ENCODE assay signal across 8 mouse cellular contexts in the genomic region with DNA sequence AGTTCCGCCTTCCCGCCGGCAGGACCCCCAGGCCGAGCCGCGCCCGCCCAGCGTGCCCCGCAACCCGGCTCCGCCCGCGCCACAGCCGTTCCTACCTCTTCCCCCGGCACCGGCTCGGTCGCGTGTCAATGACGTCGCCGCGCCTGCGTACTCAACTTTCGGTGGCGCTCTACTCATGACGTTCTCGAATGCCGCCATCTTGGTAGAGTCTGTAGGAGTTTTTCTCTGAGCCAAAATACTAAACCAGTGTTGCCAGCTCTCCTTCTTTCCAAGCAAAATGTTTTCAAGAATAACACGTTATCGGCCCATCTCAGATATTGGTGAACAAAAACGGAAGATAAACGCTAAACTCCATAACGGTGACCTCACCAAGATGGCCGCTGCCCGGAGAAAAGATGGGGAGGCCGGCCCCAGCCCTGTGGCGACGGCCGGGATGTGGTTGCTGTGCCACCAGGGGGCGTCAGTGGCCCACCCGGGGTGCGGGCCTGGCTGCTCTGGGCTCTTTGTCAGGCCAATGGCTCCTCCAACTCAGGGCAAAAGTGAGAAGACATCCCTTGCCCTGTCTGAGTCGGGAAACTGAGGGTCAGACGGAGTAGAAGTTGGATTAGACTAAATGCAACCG. TPM values are rescaled to one million over a fixed set of nuclear protein-coding genes. Genes with fewer than 3 reads are reported as not detected.
A peak's percentile ranks its signal among the peaks of the same experiment; 100 is the strongest.
DNase-seq lines count a peak whose midpoint lies in the region; ATAC-seq lines count a peak whose summit lies in the region.

A gene (minus strand): TSS at position 572 of the 622 bp plus-strand sequence.

- peak within 1 kb of the TSS; percentile 87 for H3K9ac ChIP-seq in heart, embryonic 14.5 days (ENCODE audit: low read length)
- peak within 1 kb of the TSS; percentile 84 for H3K9ac ChIP-seq in liver, embryonic 13.5 days
- peak within 1 kb of the TSS; percentile 83 for H3K9ac ChIP-seq in stomach, embryonic 16.5 days (ENCODE audit: low read length)

- peak within 1 kb of the TSS; percentile 81 for H3K4me3 ChIP-seq in brown adipose tissue, adult 24 weeks (ENCODE audit: insufficient read depth, low read depth, low read length)
- peak within 1 kb of the TSS; percentile 80 to 86 for H3K4me3 ChIP-seq in heart, embryonic 14.5 days (ENCODE audit: control insufficient read depth in 1 of 2, insufficient read depth in 1 of 2, low read depth in 1 of 2, low read length in 2 of 2)
- peak within 1 kb of the TSS; percentile 88 for H3K4me3 ChIP-seq in liver, embryonic 13.5 days (replicated peaks)
- peak within 1 kb of the TSS; percentile 80 for H3K4me3 ChIP-seq in stomach, embryonic 16.5 days (replicated peaks; ENCODE audit: low read length)

- H3K27me3 ChIP-seq in heart, embryonic 14.5 days (ENCODE audit: control insufficient read depth, insufficient read depth, low read length), result no peaks in the 10 kb centered on the region
- H3K27me3 ChIP-seq in liver, embryonic 13.5 days, result no peaks in the 10 kb centered on the region
- H3K27me3 ChIP-seq in stomach, embryonic 16.5 days (ENCODE audit: control insufficient read depth, insufficient read depth, low read length), result no peaks in the 10 kb centered on the region

- H3K4me2 ChIP-seq in heart, embryonic 14.5 days (ENCODE audit: low read length), result peak within 1 kb of the TSS; percentile 89
- peak within 1 kb of the TSS; percentile 92 for H3K4me2 ChIP-seq in liver, embryonic 13.5 days
- H3K4me2 ChIP-seq in stomach, embryonic 16.5 days (ENCODE audit: low read depth, low read length), result peak within 1 kb of the TSS; percentile 78

- no peaks in the 10 kb centered on the region for H3K9me3 ChIP-seq in heart, embryonic 14.5 days (ENCODE audit: control insufficient read depth, low read length)
- H3K9me3 ChIP-seq in liver, embryonic 13.5 days (replicated peaks), result no peaks in the 10 kb centered on the region
- no peaks in the 10 kb centered on the region for H3K9me3 ChIP-seq in stomach, embryonic 16.5 days (replicated peaks; ENCODE audit: control insufficient read depth, low read length)

- WGBS in heart, embryonic 14.5 days, result 1% methylated on average over 46 of the region's 46 CpGs
- 1% methylated on average over 46 of the region's 46 CpGs for WGBS in liver, embryonic 13.5 days (ENCODE audit: insufficient replicate concordance)
- under 1% methylated on average over 46 of the region's 46 CpGs for whole genome bisulfite sequencing in stomach, embryonic 16.5 days

- no peaks in the 10 kb centered on the region for H3K4me1 ChIP-seq in brown adipose tissue, adult 24 weeks (ENCODE audit: control insufficient read depth, insufficient read depth, insufficient read length, low read length)
- peaks cover 7 to 13% of the 10 kb centered on the region in 2 experiments for H3K4me1 ChIP-seq in heart, embryonic 14.5 days (ENCODE audit: control insufficient read depth in 2 of 2, insufficient read depth in 2 of 2, low read length in 2 of 2)
- H3K4me1 ChIP-seq in liver, embryonic 13.5 days (replicated peaks), result peaks cover 51% of the 10 kb centered on the region
- H3K4me1 ChIP-seq in stomach, embryonic 16.5 days (ENCODE audit: control insufficient read depth, insufficient read depth, low read length), result peaks cover 15% of the 10 kb centered on the region

- peaks cover 1% of the 10 kb centered on the region for H3K36me3 ChIP-seq in heart, embryonic 14.5 days (ENCODE audit: control insufficient read depth, insufficient read depth, low read length)
- H3K36me3 ChIP-seq in liver, embryonic 13.5 days, result 0 out of 2 replicates have a peak, but pooled peaks cover 5% of the 10 kb centered on the region
- H3K36me3 ChIP-seq in stomach, embryonic 16.5 days (ENCODE audit: control insufficient read depth, insufficient read depth, low read length), result no peaks in the 10 kb centered on the region

- H3K27ac ChIP-seq in brown adipose tissue, adult 24 weeks (replicated peaks; ENCODE audit: low read depth, low read length), result peak within 1 kb of the TSS; percentile 95
- H3K27ac ChIP-seq in heart, embryonic 14.5 days (replicated peaks in 1 of 2; ENCODE audit: control insufficient read depth in 1 of 2, insufficient read depth in 1 of 2, low read depth in 2 of 2, low read length in 2 of 2), result peak within 1 kb of the TSS; percentile 62 to 92
- peak within 1 kb of the TSS; percentile 84 for H3K27ac ChIP-seq in liver, embryonic 13.5 days
- H3K27ac ChIP-seq in stomach, embryonic 16.5 days (ENCODE audit: low read length), result peak within 1 kb of the TSS; percentile 78

- peak; percentile 83 for ATAC-seq in heart, embryonic 14.5 days (ENCODE audit: insufficient number of reproducible peaks, insufficient read depth, low FRiP score, low read depth)
- ATAC-seq in liver, embryonic 13.5 days (ENCODE audit: low read depth), result peak; percentile 85
- peak; percentile 87 for ATAC-seq in stomach, embryonic 16.5 days (ENCODE audit: insufficient read depth, low FRiP score)

- DNase-seq in CD4-positive helper T cell, adult 2 months (ENCODE audit: low read depth, low spot score), result peak; percentile 96
- DNase-seq in fibroblast of lung, adult 2 months (ENCODE audit: low read depth), result peak; percentile 82
- DNase-seq in kidney, postnatal 14 days, result peak; percentile 96
- DNase-seq in liver, embryonic 13.5 days, result peak; percentile 93
- DNase-seq in neural tube, embryonic 10.5 days (ENCODE audit: extremely low spot score, low spot score), result peak; percentile 96

RNA-seq across cellular contexts. Expression of the gene that starts here (rescaled TPM):
- polyA plus RNA-seq in brown adipose tissue, adult 24 weeks (2012; ENCODE audit: insufficient read depth, insufficient read length, missing spikeins), result 54.5 and 60.6 TPM in 2 replicates
- 78.5 and 78.7 TPM in 2 replicates for polyA plus RNA-seq in heart, embryonic 14.5 days (2014; fragmentation: Nextera tagmentation; extraction: Ambion mirVana)
- polyA plus RNA-seq in liver, embryonic 13.5 days (2015; fragmentation: Nextera tagmentation; extraction: Ambion mirVana), result 70.9 and 76.5 TPM in 2 replicates
- 85.6 and 89.6 TPM in 2 replicates for polyA plus RNA-seq in stomach, embryonic 16.5 days (2015; fragmentation: Nextera tagmentation; extraction: Ambion mirVana)

Comparison
In these comparisons a context has a peak if more than half of its experiments do, and no peak if none do; other contexts are left out.
1. Peak in every context shown above with its lines: DNase-seq, ATAC-seq, H3K4me3 ChIP-seq and H3K27ac ChIP-seq.